Mouse (Mus musculus) yolk sac, embryonic 10.5 days (tissue): ENCODE measurements around the gene Olfr549.

Experiments
- DNase-seq: peaks from one replicate; pipeline ENCODE4 v3.0.0-alpha.2; 2017; ENCODE audit warnings: low spot score

Olfr549 gene

DNA sequence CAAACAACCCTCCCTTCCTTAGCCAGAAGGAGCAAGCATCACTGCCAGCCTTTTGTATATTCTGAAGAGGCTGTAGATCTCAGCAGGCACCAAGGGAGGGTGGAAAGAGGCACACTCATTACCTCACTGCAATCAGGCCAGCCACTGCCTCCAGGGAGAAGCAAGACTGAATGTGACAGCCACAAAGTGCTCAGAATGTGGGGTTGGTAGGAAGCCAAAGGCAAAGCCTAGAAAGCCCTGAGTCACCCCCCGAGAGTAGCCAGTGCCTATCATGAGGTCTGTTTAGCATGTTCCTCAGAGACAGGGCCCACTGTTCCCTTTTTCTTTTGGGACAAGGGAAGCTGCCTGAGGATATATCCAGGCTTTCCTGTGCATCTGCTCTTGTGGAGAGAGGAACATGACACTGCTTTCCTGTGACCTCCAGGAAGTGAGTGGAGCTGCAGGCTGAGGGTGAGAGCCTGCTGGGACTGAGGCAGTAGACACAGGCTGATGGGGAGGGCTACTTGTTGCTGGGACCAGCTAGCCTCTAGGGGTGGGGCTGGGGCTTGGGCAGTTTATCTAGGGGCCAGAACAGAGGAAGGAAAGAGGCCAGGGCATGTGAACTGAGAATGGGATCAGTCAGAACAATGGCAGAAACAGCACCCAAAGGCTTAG lies 47.8 kb downstream of the Olfr549 start, which contains the start of gene Olfr552:
Gene Olfr552 (plus strand): TSS at position 393 of the 654 bp plus-strand sequence.
- DNase-seq = no peak
